Mouse (Mus musculus) liver, embryonic 16.5 days (tissue): ENCODE data around the gene Ccdc71. TPM values are rescaled to one million over a fixed set of nuclear protein-coding genes. Genes with fewer than 3 reads are reported as not detected.

ENCODE experiments used
- ATAC-seq: fragments of 200-750 bp; cut with Nextera tagmentation; 2 replicates; pipeline ENCODE4 v1.8.0; 2017; ENCODE audit warnings: low read depth, mild to moderate bottlenecking, moderate number of reproducible peaks, moderate library complexity
- H3K27ac ChIP-seq: fragments of 300-500 bp; sonication (generic); 2 replicates; pipeline ENCODE4 v1.5.1; 2014; ENCODE audit warnings: mild to moderate bottlenecking, low read length
- H3K27me3 ChIP-seq: fragments of 300-500 bp; sonication (generic); 2 replicates; pipeline ENCODE4 v1.6.1; 2014; ENCODE audit warnings: low read depth, low read length, mixed read lengths; ENCODE audit not compliant: control insufficient read depth, insufficient read depth
- H3K36me3 ChIP-seq: fragments of 300-500 bp; sonication (generic); 2 replicates; pipeline ENCODE4 v1.6.1; 2014; ENCODE audit warnings: mild to moderate bottlenecking; ENCODE audit not compliant: control insufficient read depth, insufficient read depth
- H3K4me1 ChIP-seq: fragments of 300-500 bp; sonication (generic); 2 replicates; pipeline ENCODE4 v1.6.1; 2014; ENCODE audit warnings: low read depth, low read length, mixed read lengths; ENCODE audit not compliant: control insufficient read depth
- H3K4me2 ChIP-seq: fragments of 300-500 bp; sonication (generic); 2 replicates; pipeline ENCODE4 v1.6.1; 2014; ENCODE audit warnings: low read depth, low read length, mixed read lengths
- H3K4me3 ChIP-seq: fragments of 300-500 bp; sonication (generic); 2 replicates; pipeline ENCODE4 v1.5.1; 2014; ENCODE audit warnings: low read depth, mild to moderate bottlenecking, low read length
- H3K9ac ChIP-seq: fragments of 300-500 bp; sonication (generic); 2 replicates; pipeline ENCODE4 v1.6.1; 2014; ENCODE audit warnings: low read depth, low read length
- H3K9me3 ChIP-seq: fragments of 300-500 bp; sonication (generic); replicated peaks from 2 replicates; pipeline ENCODE4 v1.6.1; 2016; ENCODE audit warnings: low read length; ENCODE audit not compliant: control insufficient read depth
- WGBS: fragments of 180-500 bp; shearing (Covaris S2); extraction: QIAGEN DNeasy Blood & Tissue Kit; methylation state at CpG from one replicate; pipeline ENCODE4 v1.1.7; 2014; ENCODE audit not compliant: insufficient replicate concordance; 5-methylcytosine and 5-hydroxymethylcytosine counted together
- polyA plus RNA-seq: library from polyadenylated mRNA; unstranded; fragments of >200 nt; fragmentation: Nextera tagmentation; extraction: Ambion mirVana; gene quantifications from 2 replicates; pipeline ENCODE4 v1.2.1, GENCODE M21; 2015

The Ccdc71 gene
- polyA plus RNA-seq, 1 experiment from 2014 or later, result 19.8 TPM

GRCm38 (mm10) chr9:108490559-108491285 lies 30.4 kb downstream of the Ccdc71 start, which contains the start of gene Usp19:
TSS of gene Usp19 (plus strand) at chr9:108490602.
- 0% methylated on average over 69 of the region's 69 CpGs for WGBS
- no peaks in the 10 kb centered on the region for H3K9me3 ChIP-seq
- H3K4me3 ChIP-seq, result peak within 1 kb of the TSS; percentile 100
- ATAC-seq, result peak; percentile 91
- peak within 1 kb of the TSS; percentile 97 for H3K27ac ChIP-seq
- peaks cover 18% of the 10 kb centered on the region for H3K4me1 ChIP-seq
- no peaks in the 10 kb centered on the region for H3K27me3 ChIP-seq
- H3K4me2 ChIP-seq, result peak within 1 kb of the TSS; percentile 90
- H3K9ac ChIP-seq, result peak within 1 kb of the TSS; percentile 97
- peaks cover 32% of the 10 kb centered on the region for H3K36me3 ChIP-seq

GRCm38 (mm10) chr9:108491286-108491580 lies 30.9 kb downstream of the Ccdc71 start:
- Histone ChIP-seq H3K36me3 (peaks cover 37% of the 10 kb centered on the region), H3K27ac (peak overlapping the region; percentile 97), H3K4me2 (peak overlapping the region; percentile 90), H3K27me3 (no peaks in the 10 kb centered on the region), H3K4me1 (peaks cover 18% of the 10 kb centered on the region), H3K4me3 (peak overlapping the region; percentile 100), H3K9me3 (no peaks in the 10 kb centered on the region), H3K9ac (peak overlapping the region; percentile 97)
- no peak; the same call in 1 of the 2 replicates for ATAC-seq
- 4% methylated on average over 12 of the region's 12 CpGs for WGBS

GRCm38 (mm10) chr9:108492043-108492750 lies 31.9 kb downstream of the Ccdc71 start:
- Histone ChIP-seq H3K36me3 (peaks cover 47% of the 10 kb centered on the region), H3K4me3 (peak overlapping the region; percentile 100), H3K4me1 (peaks cover 18% of the 10 kb centered on the region), H3K27me3 (no peaks in the 10 kb centered on the region), H3K9me3 (no peaks in the 10 kb centered on the region), H3K4me2 (peak overlapping the region; percentile 90), H3K27ac (peak overlapping the region; percentile 97), H3K9ac (peak overlapping the region; percentile 97)
- WGBS, result 66% methylated on average over 16 of the region's 16 CpGs
- ATAC-seq, result no peak

GRCm38 (mm10) chr9:108493246-108493645 lies 32.9 kb downstream of the Ccdc71 start:
- Histone ChIP-seq H3K9me3 (no peaks in the 10 kb centered on the region), H3K4me1 (peaks cover 18% of the 10 kb centered on the region), H3K9ac (no peak overlapping the region), H3K27ac (no peak overlapping the region), H3K27me3 (no peaks in the 10 kb centered on the region), H3K36me3 (peaks cover 57% of the 10 kb centered on the region), H3K4me2 (no peak overlapping the region), H3K4me3 (no peak overlapping the region)
- WGBS, result 88% methylated on average over 8 of the region's 8 CpGs
- ATAC-seq, result no peak

- Histone ChIP-seq H3K27ac (no peak overlapping the region), H3K9ac (no peak overlapping the region), H3K4me1 (peaks cover 18% of the 10 kb centered on the region), H3K4me2 (no peak overlapping the region), H3K4me3 (no peak overlapping the region), H3K36me3 (peaks cover 68% of the 10 kb centered on the region), H3K9me3 (no peaks in the 10 kb centered on the region), H3K27me3 (no peaks in the 10 kb centered on the region)
- WGBS, result 90% methylated on average over 19 of the region's 19 CpGs
- ATAC-seq, result no peak
Measured at GRCm38 (mm10) chr9:108494146-108494825, 34.0 kb downstream of the Ccdc71 start.

- no peak for ATAC-seq
- H3K27me3 ChIP-seq, result no peaks in the 10 kb centered on the region
- 75% methylated on average over 10 of the region's 10 CpGs for WGBS
- peaks cover 17% of the 10 kb centered on the region for H3K4me1 ChIP-seq
- H3K9ac ChIP-seq, result no peak overlapping the region
- H3K36me3 ChIP-seq, result peaks cover 74% of the 10 kb centered on the region
- no peak overlapping the region for H3K27ac ChIP-seq
- H3K4me2 ChIP-seq, result no peak overlapping the region
- no peaks in the 10 kb centered on the region for H3K9me3 ChIP-seq
- no peak overlapping the region for H3K4me3 ChIP-seq
Measured at GRCm38 (mm10) chr9:108494905-108495304, 34.6 kb downstream of the Ccdc71 start.

- H3K36me3 ChIP-seq, result peaks cover 77% of the 10 kb centered on the region
- no peak for ATAC-seq
- no peaks in the 10 kb centered on the region for H3K27me3 ChIP-seq
- WGBS, result 88% methylated on average over 7 of the region's 7 CpGs
- H3K9ac ChIP-seq, result no peak overlapping the region
- H3K9me3 ChIP-seq, result no peaks in the 10 kb centered on the region
- no peaks in the 10 kb centered on the region for H3K4me1 ChIP-seq
- H3K4me2 ChIP-seq, result no peak overlapping the region
- H3K4me3 ChIP-seq, result no peak overlapping the region
- no peak overlapping the region for H3K27ac ChIP-seq
Measured at GRCm38 (mm10) chr9:108499231-108499630, 38.9 kb downstream of the Ccdc71 start.

- no peak overlapping the region for H3K9ac ChIP-seq
- H3K9me3 ChIP-seq, result no peaks in the 10 kb centered on the region
- WGBS, result 91% methylated on average over 15 of the region's 15 CpGs
- no peaks in the 10 kb centered on the region for H3K4me1 ChIP-seq
- no peak for ATAC-seq
- H3K4me3 ChIP-seq, result no peak overlapping the region
- peaks cover 70% of the 10 kb centered on the region for H3K36me3 ChIP-seq
- H3K27me3 ChIP-seq, result no peaks in the 10 kb centered on the region
- no peak overlapping the region for H3K4me2 ChIP-seq
- no peak overlapping the region for H3K27ac ChIP-seq
Measured at GRCm38 (mm10) chr9:108499943-108500342, 39.6 kb downstream of the Ccdc71 start.

- Histone ChIP-seq H3K4me1 (peaks cover 14% of the 10 kb centered on the region), H3K36me3 (peaks cover 6% of the 10 kb centered on the region), H3K9ac (no peak overlapping the region), H3K4me2 (peak overlapping the region; percentile 91), H3K27ac (no peak overlapping the region), H3K27me3 (no peaks in the 10 kb centered on the region), H3K9me3 (no peaks in the 10 kb centered on the region), H3K4me3 (peak overlapping the region; percentile 89)
- ATAC-seq, result no peak
- WGBS, result 80% methylated on average over 7 of the region's 7 CpGs
Measured at GRCm38 (mm10) chr9:108506901-108507300, 46.6 kb downstream of the Ccdc71 start.
